Mouse (Mus musculus) small intestine, adult 2 months (tissue): Measurements from ENCODE around the gene Nr2c2ap. TPM values are rescaled to one million over a fixed set of nuclear protein-coding genes. Genes with fewer than 3 reads are reported as not detected.
A peak's percentile ranks its signal among the peaks of the same experiment; 100 is the strongest.

Experiments
- H3K27ac ChIP-seq: fragments of 200-500 bp; 2 replicates; pipeline ENCODE4 v1.5.1; 2012; ENCODE audit warnings: low read depth, low read length, control low read depth, inconsistent platforms; ENCODE audit not compliant: insufficient read depth
- H3K27me3 ChIP-seq: fragments of 200-500 bp; 2 replicates; pipeline ENCODE4 v1.6.1; 2012; ENCODE audit warnings: mild to moderate bottlenecking, moderate library complexity, low read length, inconsistent platforms; ENCODE audit not compliant: control insufficient read depth, insufficient read depth
- H3K36me3 ChIP-seq: fragments of 200-500 bp; 2 replicates; pipeline ENCODE4 v1.6.1; 2012; ENCODE audit warnings: mild to moderate bottlenecking, low read length, control low read depth, inconsistent platforms; ENCODE audit not compliant: control insufficient read depth, insufficient read depth
- H3K4me1 ChIP-seq: fragments of 200-500 bp; 2 replicates; pipeline ENCODE4 v1.6.1; 2012; ENCODE audit warnings: low read length, inconsistent platforms, mixed read lengths; ENCODE audit not compliant: control insufficient read depth, insufficient read depth, insufficient read length
- H3K4me3 ChIP-seq: fragments of 200-500 bp; 2 replicates; pipeline ENCODE4 v1.5.1; 2012; ENCODE audit warnings: low read depth, mild to moderate bottlenecking, control low read depth, inconsistent platforms, low read length, moderate library complexity
- CTCF ChIP-seq: fragments of 200-500 bp; IDR thresholded peaks from 2 replicates; pipeline ENCODE4 v1.5.1; 2012; ENCODE audit warnings: low read depth, mild to moderate bottlenecking, control low read depth, inconsistent platforms, low read length, moderate library complexity, mixed read lengths; ENCODE audit not compliant: insufficient replicate concordance, insufficient read length; ENCODE audit errors: extremely low read depth
- POLR2A ChIP-seq: fragments of 200-500 bp; IDR thresholded peaks from 2 replicates; pipeline ENCODE4 v1.6.1; 2012; ENCODE audit warnings: low read depth, mild to moderate bottlenecking, control low read depth, inconsistent platforms, low read length, moderate library complexity
- WGBS: fragments of 180-500 bp; shearing (Covaris S2); methylation state at CpG from one replicate; pipeline ENCODE4 v1.1.7; 2018; 5-methylcytosine and 5-hydroxymethylcytosine counted together
- polyA plus RNA-seq: library from polyadenylated mRNA; depleted of rRNA; stranded (reverse); fragments of >200 nt; gene quantifications from 2 replicates; pipeline ENCODE4 v1.2.3, GENCODE M21; 2012; rRNA removed

Gene Nr2c2ap
- polyA plus RNA-seq, 1 experiment: 9.2 TPM

DNA sequence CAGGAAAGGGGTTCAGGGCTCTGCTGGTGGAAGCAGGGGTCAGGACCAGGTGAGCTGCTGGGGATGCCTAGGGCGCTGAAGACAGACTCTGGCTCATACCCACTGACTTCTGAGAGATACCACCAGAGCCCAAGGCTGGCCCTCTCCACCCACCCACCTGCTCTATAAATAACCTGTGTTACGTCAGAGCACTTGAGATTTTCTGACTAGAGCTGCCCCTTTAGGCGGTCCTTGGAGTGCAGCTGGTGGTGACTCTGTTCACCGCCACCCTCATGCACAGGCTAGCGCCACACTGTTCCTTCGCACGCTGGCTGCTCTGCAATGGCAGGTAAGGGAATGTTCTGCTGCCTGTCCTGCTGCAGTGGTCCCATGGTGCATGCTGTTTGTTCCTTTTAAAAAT, 42.9 kb downstream of the Nr2c2ap start:
- H3K4me1 ChIP-seq: peaks cover 15% of the 10 kb centered on the region; the same call in 1 of the 2 replicates
- TF ChIP-seq POLR2A (no peak), CTCF (no peak)
- H3K27me3 ChIP-seq: no peaks in the 10 kb centered on the region
- no peak overlapping the region for H3K4me3 ChIP-seq
- peaks cover 12% of the 10 kb centered on the region for H3K36me3 ChIP-seq
- 90% methylated on average over 7 of the region's 7 CpGs for WGBS
- no peak overlapping the region for H3K27ac ChIP-seq

DNA sequence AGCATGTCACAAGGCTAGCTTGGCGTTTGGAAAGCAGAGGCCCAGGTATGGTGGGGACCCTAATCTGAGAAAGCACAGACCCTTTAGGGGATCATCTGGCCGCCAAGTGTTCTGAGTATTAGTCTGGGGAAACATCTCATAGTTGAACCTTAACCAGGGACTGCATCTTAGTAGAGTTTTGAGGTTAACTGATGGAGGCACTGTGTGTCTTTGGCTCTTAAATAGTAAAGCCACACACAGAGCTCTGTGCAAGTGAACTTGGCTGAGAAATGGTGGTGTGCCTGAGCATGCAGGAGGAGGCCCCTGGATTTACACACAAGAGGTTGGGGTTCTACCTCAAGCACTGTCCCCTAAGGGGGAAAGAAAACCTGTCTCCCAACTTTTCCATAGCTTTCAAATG, 47.1 kb downstream of the Nr2c2ap start:
- H3K36me3 ChIP-seq: peaks cover 31% of the 10 kb centered on the region
- WGBS: 88% methylated on average over 2 of the region's 2 CpGs

DNA sequence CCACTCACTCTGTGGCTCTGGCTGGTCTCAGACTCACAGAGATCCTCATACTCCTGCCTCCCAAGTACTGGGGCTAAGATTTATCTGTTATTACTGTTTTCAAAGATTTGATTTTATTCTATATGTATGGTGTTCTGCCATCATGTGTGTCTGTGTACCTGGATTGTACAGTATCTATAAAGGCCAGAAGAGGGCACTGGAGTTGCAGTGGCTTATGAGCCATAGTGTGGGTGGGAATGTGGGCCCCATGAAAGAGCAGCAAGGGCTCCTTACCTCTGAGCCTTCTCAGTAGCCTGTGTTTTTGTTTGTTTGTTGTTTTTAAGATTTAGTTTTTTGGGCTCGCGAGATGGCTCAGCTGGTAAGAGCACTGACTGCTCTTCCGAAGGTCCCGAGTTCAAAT, 47.9 kb downstream of the Nr2c2ap start:
- TF ChIP-seq POLR2A: no peak
- peak; percentile 43; the same call in 1 of the 2 replicates for TF ChIP-seq CTCF
- H3K36me3 ChIP-seq: peaks cover 35% of the 10 kb centered on the region
- no peak overlapping the region for H3K4me3 ChIP-seq
- no peaks in the 10 kb centered on the region for H3K27me3 ChIP-seq
- WGBS: 96% methylated on average over 4 of the region's 4 CpGs
- peaks cover 2% of the 10 kb centered on the region; the same call in 1 of the 2 replicates for H3K4me1 ChIP-seq
- H3K27ac ChIP-seq: no peak overlapping the region

More for the DNA sequence above, 47.1 kb downstream of the Nr2c2ap start:
- TF ChIP-seq POLR2A (no peak), CTCF (no peak)
- Histone ChIP-seq H3K4me3 (no peak overlapping the region), H3K4me1 (peaks cover 4% of the 10 kb centered on the region; the same call in 1 of the 2 replicates), H3K27ac (no peak overlapping the region), H3K27me3 (no peaks in the 10 kb centered on the region)

DNA sequence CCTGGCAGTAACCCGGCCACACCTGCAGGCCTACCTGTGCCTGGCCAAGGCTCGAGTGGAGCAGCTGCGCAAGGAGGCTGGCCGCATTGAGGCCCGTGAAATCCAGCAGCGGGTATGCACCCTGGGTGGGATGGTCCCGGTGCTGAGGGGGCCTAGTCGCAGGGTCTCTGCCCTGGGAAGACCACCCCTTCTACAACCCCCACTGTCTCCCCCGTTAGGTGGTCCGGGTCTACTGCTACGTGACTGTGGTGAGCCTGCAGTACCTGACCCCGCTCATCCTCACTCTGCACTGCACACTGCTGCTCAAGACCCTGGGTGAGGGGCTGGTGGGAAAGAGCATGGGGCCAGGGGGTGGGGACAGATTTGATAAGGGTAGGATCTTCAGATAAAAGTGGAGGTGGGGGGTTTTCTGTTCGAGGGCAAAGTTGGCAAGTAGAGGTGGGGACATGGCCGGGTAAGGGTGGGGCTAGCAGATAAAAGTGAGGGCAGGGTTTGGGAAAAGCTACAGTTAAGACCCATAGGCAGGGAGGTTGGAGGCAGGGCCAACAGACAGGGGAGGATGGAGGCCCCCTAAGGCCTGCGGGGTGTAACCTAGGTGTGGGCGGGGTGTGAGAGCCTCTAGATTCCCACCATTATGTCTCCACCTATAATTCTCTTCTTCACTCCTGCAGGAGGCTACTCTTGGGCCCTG, 50.2 kb downstream of the Nr2c2ap start:
- no peak overlapping the region for H3K27ac ChIP-seq
- no peaks in the 10 kb centered on the region for H3K27me3 ChIP-seq
- peaks cover 8% of the 10 kb centered on the region for H3K4me1 ChIP-seq
- 62% methylated on average over 16 of the region's 16 CpGs for WGBS
- TF ChIP-seq CTCF: no peak
- no peak for TF ChIP-seq POLR2A
- no peak overlapping the region for H3K4me3 ChIP-seq
- peaks cover 35% of the 10 kb centered on the region for H3K36me3 ChIP-seq

DNA sequence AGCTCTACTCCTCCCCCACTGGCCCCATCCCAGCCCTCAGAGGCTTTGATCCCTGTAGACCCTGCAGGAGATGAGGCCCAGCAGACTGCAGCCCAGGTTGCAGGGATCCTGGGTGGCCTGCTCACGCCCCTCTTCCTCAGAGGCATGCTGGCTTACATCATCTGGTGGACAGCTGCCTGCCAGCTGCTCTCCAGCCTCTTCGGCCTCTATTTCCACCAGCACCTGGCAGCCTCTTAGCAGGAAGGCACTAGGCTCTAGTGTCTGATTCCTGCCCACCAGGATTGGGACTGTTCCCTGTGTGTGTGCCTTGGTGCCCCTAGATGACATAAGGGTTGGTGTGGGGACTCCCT, 50.7 kb downstream of the Nr2c2ap start:
- TF ChIP-seq CTCF (no peak), POLR2A (no peak)
- WGBS: 21% methylated on average over 2 of the region's 2 CpGs
- H3K36me3 ChIP-seq: peaks cover 32% of the 10 kb centered on the region

DNA sequence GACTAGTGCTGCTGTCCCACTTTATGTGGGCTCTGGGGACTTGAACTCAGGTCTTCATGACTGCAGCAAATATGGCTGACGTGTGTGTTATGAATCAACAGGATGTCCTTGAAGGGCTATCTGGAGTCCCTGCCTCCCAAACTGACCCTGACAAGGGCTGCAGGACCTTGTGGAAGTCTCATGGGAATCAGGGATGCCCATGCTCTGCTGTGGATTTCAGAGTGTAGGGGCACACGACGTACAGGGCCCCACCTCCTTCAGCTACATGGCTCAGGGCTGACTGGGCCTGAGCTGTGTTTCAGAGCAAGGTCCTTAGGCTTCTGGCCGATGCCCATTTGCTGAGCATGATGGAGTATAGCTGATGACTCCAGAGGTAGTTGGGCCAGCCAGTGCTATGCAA, 52.1 kb downstream of the Nr2c2ap start:
- H3K4me1 ChIP-seq: peaks cover 26% of the 10 kb centered on the region
- H3K27ac ChIP-seq: no peak overlapping the region
- 89% methylated on average over 4 of the region's 4 CpGs for WGBS
- no peaks in the 10 kb centered on the region for H3K27me3 ChIP-seq
- H3K36me3 ChIP-seq: peaks cover 22% of the 10 kb centered on the region
- H3K4me3 ChIP-seq: no peak overlapping the region
- TF ChIP-seq POLR2A: no peak
- TF ChIP-seq CTCF: no peak

More for the DNA sequence above, 50.7 kb downstream of the Nr2c2ap start:
- H3K27ac ChIP-seq: no peak overlapping the region
- no peaks in the 10 kb centered on the region for H3K27me3 ChIP-seq
- no peak overlapping the region for H3K4me3 ChIP-seq
- H3K4me1 ChIP-seq: peaks cover 13% of the 10 kb centered on the region

Other genes with a start within 250 kb of the Nr2c2ap start
- gene Cilp2, start 243.6 kb upstream of the Nr2c2ap start, polyA plus RNA-seq: 0.03 and 0.20 TPM in 2 replicates
- gene Tssk6, start 229.1 kb upstream of the Nr2c2ap start, polyA plus RNA-seq: 0.98 and 1.9 TPM in 2 replicates
- 88.6 and 149 TPM in 2 replicates for gene Ndufa13, start 228.8 kb upstream of the Nr2c2ap start, polyA plus RNA-seq
- 4.6 and 4.8 TPM in 2 replicates for gene Yjefn3, start 228.6 kb upstream of the Nr2c2ap start, polyA plus RNA-seq
- gene Gatad2a, start 134.9 kb upstream of the Nr2c2ap start, polyA plus RNA-seq: 46.0 and 101 TPM in 2 replicates
- gene Mau2, start 88.6 kb upstream of the Nr2c2ap start, polyA plus RNA-seq: 63.2 and 107 TPM in 2 replicates
- gene Sugp1, start 88.5 kb upstream of the Nr2c2ap start, polyA plus RNA-seq: 6.9 and 10.4 TPM in 2 replicates
- 608 and 1,607 TPM in 2 replicates for gene Tm6sf2, start 58.4 kb upstream of the Nr2c2ap start, polyA plus RNA-seq
- 0.53 and 2.5 TPM in 2 replicates for gene Hapln4, start 47.9 kb upstream of the Nr2c2ap start, polyA plus RNA-seq
- 0.04 TPM in 1 of 2 replicates, not detected in the other for gene Ncan, start 10.5 kb upstream of the Nr2c2ap start, polyA plus RNA-seq
- 23.9 and 44.9 TPM in 2 replicates for gene Rfxank, start 7.8 kb downstream of the Nr2c2ap start, polyA plus RNA-seq
- 43.3 and 83.7 TPM in 2 replicates for gene Borcs8, start 8.2 kb downstream of the Nr2c2ap start, polyA plus RNA-seq
- 1.6 and 5.3 TPM in 2 replicates for gene Mef2b, start 8.4 kb downstream of the Nr2c2ap start, polyA plus RNA-seq
- 66.9 and 89.5 TPM in 2 replicates for gene Tmem161a, start 41.0 kb downstream of the Nr2c2ap start, polyA plus RNA-seq
- gene Slc25a42, start 81.0 kb downstream of the Nr2c2ap start, polyA plus RNA-seq: 16.7 and 23.2 TPM in 2 replicates
- gene Sugp2, start 102.9 kb downstream of the Nr2c2ap start, polyA plus RNA-seq: 8.5 and 23.4 TPM in 2 replicates
- 11.6 and 17.9 TPM in 2 replicates for gene Armc6, start 103.1 kb downstream of the Nr2c2ap start, polyA plus RNA-seq
- gene Homer3, start 151.5 kb downstream of the Nr2c2ap start, polyA plus RNA-seq: 4.8 and 9.4 TPM in 2 replicates
- 31.7 and 49.4 TPM in 2 replicates for gene Ddx49, start 171.2 kb downstream of the Nr2c2ap start, polyA plus RNA-seq
- 466 and 753 TPM in 2 replicates for gene Cope, start 171.2 kb downstream of the Nr2c2ap start, polyA plus RNA-seq
- gene Cers1, start 184.4 kb downstream of the Nr2c2ap start, polyA plus RNA-seq: 0.27 and 0.89 TPM in 2 replicates
- 1.1 and 1.6 TPM in 2 replicates for gene Gdf1, start 198.5 kb downstream of the Nr2c2ap start, polyA plus RNA-seq
- gene Upf1, start 221.9 kb downstream of the Nr2c2ap start, polyA plus RNA-seq: 29.1 and 43.8 TPM in 2 replicates
- 0.13 and 1.2 TPM in 2 replicates for gene Comp, start 242.2 kb downstream of the Nr2c2ap start, polyA plus RNA-seq